Mouse (Mus musculus): Measurements from ENCODE around the gene 4930451I11Rik.

GRCm38 (mm10) chr7:126781661-126782370, 49.6 kb downstream of the 4930451I11Rik start:
- TF ChIP-seq E2F4 (IDR thresholded peaks at IDR 0.05; ENCODE audit: insufficient replicate concordance, low read depth, low read length), result no peak
- no peak for TF ChIP-seq CTCF (conservative IDR thresholded peaks at IDR 0.05 in 1 of 2, IDR thresholded peaks at IDR 0.05 in 1 of 2; ENCODE audit: low read depth in 2 of 2, low read length in 2 of 2)
- TF ChIP-seq CHD1 (IDR thresholded peaks at IDR 0.05; ENCODE audit: low read depth, low read length), result no peak
- TF ChIP-seq POLR2A (IDR thresholded peaks at IDR 0.05; ENCODE audit: low read depth, low read length), result 0 out of 2 replicates have a peak, but pooled peaks have one; percentile 8
- TF ChIP-seq EP300 (IDR thresholded peaks at IDR 0.05; ENCODE audit: low read length), result no peak
- TF ChIP-seq GABPA (IDR thresholded peaks at IDR 0.05; ENCODE audit: insufficient replicate concordance, low read depth, low read length), result no peak
- no peak for TF ChIP-seq KAT2A (IDR thresholded peaks at IDR 0.05; ENCODE audit: insufficient replicate concordance, low read length)
- TF ChIP-seq TBP (conservative IDR thresholded peaks at IDR 0.05; ENCODE audit: low read depth, low read length), result no peak
- no peak for TF ChIP-seq CHD2 (IDR thresholded peaks at IDR 0.05; ENCODE audit: low read length)
- no peak for TF ChIP-seq TCF12 (IDR thresholded peaks at IDR 0.05; ENCODE audit: low read depth, low read length)
- no peak for TF ChIP-seq POLR2AphosphoS2 (IDR thresholded peaks at IDR 0.05; ENCODE audit: low read depth, low read length)

All from CH12.LX (cell line).